Mouse (Mus musculus): ENCODE measurements around the gene Gpr179.
"Not testable (repeated sequence)": the region's sequence is repeated elsewhere in the genome, so short reads cannot be mapped to it uniquely, and the experiment has no call there.

The Gpr179 gene

DNA sequence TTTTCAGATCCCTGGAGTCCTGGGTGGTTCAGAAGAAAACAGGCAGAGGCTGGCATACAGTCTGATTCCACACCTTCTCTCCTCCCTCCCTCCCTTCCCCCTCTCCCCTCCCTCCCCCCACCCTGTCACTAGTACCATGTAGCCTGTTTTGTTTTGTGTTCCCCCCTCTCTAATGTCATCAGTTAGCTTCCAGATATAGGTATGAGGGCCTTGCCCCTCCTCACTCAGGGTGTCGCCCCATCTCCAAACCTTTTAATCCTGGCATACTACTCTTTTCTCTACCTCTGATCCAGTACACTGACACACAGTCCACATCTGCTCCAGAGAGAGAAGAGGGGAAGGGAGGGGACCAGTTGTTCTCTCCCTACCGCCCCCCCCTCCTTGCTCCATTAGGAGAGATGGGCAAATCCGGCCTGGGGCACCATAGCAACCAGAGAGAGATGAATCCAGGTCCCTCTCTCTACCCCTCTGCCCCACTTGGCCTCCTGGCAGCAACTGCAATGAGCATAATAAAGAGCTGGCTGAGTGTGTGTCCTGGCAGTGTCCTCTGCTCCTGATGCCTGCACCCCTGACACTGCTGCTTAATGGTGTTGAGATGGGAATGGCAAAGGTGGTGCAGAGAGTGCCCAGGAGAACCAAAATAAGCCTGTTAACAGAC lies at the start of gene Gpr179:
Gene Gpr179 (minus strand): TSS at position 51 of the 658 bp plus-strand sequence.
- in situ Hi-C loops (cut with MseI, MboI), result no loop called here

DNA sequence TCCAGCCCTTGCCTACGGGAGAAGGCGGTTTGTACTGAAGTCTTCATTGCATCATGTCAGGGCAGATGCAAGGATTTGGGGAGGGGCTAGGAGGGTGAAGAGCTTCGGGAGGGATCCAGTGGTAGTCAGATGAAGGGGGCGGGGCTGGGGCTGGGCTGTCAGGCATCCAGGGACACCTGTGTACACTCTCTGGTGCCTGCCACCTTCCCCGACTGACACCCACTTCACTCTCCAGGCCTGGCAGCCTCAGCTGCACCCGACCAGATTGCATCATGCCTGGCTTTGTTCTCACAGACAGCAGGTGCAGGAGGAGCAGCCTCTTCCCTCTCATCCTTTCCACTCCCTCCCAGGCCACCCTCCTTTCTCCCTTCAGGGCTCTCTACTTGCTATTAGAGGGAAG lies 49.2 kb upstream of the Gpr179 start:
- in situ Hi-C loops (cut with MseI, MboI), result no loop called here

DNA sequence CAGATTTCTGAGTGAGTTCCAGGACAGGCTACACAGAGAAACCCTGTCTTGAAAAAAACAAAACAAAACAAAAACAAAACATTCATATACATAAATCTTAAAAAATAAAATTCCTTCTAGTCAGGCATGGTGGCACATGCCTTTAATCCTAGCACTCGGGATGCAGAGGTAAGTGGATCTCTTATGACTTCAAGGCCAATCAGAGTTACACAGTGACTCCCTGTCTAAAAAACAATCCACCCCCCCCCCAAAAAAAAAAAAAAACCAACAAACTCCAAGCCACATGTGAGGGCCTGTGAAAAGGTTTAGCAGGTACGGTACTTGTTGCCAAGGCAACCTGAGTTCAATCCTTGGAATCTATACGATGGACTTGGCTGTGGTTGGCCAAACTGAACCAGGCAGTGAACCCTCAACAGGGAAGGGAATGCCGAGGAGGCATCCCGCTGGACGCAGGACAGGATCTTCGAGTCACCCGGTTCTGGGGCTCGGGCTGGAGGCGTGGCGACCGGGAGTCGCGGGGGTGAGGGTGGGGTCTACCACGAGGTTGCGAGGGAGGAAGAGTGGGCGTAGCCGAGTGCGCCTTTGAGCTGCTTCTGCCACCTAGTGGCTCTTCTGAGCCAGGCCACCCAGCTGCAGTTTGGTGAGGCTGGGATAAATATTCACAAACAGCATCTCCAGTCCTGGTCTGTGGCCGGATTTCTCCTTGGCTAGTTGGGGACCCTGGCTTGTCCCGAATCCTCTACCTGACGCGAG lies 48.3 kb upstream of the Gpr179 start:
- in situ Hi-C loops (cut with MseI, MboI), result no loop called here

DNA sequence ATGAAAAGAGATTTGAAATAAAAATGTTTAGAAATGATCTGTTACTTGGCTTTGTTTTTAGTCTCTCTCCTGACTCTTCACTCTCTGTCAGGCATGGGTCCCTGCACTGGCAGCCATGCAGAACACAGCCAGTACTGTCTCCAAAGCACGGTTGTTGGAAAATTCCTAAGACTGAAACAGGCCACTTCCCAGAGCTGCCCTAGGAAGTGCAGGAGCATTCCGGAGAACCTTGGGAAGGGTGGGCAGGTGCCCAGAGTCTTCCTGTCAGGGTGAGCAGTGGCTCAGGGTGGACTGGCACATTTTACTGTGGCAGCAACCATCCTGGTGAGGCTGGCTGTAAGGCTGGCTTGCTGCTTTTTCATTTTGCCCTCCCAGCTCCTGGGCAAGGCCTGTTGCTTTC lies 46.6 kb upstream of the Gpr179 start:
- in situ Hi-C loops (cut with MseI, MboI), result no loop called here

DNA sequence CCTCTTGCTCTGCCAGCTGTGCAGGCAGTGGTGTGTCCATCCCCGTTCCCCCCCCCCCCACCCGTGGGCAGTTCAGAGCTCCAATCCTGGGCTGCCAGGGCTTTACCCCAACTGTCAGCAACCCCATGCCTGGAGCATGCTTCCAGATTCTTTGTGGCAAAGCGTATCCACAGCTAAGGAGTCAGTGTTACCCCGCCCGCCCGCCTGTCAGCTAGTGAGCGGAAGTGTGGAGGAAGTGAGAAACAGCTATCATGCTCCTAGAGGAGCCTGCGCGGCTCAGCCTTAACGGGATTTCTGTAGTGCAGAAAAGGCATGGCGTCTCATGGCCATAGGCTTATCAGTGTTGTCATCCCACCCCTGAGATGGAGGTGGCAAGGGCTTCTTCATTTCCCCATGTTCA lies 42.3 kb upstream of the Gpr179 start:
- in situ Hi-C loops (cut with MseI, MboI), result no loop called here

DNA sequence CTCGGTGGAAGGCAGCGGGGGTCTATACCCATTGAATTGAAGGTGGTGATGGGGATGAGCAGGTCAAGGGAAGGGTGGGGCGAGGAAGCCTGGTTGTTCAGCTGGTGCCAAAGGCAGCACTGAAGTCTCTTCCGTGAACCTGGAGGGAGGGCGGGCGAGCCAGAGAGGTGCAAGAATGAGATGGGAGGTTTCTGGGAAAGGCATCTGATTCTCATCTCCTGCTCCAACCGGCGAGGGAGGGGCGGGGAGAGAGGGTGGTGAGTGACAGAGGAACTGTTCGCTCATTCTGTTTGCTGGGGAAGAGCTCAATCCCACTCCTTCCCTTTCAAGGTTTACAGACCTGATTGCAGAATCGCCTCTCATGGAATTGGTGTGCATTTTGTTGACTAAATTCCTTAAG lies 41.8 kb upstream of the Gpr179 start:
- in situ Hi-C loops (cut with MseI, MboI), result no loop called here

DNA sequence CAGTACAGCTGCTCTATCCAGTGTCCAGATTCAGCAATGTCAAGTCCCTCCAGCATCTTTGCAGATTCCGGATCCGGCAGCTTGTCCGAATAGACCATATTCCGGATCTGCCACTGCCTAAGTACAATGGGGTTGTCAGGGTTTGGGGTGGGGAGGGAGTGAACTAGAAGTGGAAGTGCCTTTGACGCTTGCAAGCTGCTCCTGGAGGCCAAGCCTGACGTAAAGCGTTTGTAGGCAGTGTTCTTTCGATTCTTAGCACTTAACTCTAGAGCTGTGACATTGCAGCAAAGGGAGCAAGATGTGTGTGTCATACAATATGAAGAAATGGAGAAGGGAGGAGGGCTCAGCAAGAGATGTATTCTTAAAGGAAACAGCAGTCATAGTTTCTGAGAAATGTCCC lies 37.2 kb upstream of the Gpr179 start:
- in situ Hi-C loops (cut with MseI, MboI), result no loop called here

DNA sequence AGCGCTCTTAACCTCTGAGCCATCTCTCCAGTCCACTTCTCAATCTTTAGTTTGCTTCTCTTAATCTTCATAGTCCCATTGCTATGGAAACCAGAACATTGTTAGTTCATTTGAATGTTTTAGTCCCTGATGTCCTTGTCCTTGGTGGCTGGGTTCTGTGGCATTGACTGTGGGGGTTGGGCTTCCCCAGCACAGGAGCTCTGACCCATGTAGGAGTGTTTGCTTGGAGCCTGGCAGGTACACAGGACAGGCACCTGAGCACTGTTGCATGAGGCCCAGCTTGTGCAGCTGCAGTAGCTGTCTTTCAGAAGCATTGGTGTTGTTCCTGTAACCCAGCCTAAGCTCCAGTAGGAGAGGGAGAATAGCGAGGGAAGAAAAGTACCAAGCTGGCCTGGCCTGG lies 35.9 kb upstream of the Gpr179 start:
- in situ Hi-C loops (cut with MseI, MboI), result no loop called here

DNA sequence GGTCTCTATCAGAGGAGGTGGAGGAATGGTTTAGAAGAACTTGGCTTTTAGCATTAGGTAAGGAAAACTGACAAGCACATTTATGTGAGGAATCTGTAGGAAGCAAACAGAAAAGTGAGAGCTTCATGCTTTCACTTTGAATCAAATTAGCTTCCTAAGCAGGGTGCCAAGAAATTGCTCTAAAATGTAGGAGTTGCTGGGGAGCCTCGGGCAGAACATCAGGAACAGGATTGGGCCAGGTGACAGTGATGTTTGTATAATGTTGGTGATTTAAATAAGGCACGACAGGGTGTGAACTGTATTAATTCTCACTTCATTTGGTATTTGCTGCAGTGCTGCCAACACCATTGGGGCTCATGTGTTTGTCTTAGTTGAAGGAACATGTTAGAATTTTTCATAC lies 31.9 kb upstream of the Gpr179 start:
- in situ Hi-C loops (cut with MseI, MboI), result no loop called here

DNA sequence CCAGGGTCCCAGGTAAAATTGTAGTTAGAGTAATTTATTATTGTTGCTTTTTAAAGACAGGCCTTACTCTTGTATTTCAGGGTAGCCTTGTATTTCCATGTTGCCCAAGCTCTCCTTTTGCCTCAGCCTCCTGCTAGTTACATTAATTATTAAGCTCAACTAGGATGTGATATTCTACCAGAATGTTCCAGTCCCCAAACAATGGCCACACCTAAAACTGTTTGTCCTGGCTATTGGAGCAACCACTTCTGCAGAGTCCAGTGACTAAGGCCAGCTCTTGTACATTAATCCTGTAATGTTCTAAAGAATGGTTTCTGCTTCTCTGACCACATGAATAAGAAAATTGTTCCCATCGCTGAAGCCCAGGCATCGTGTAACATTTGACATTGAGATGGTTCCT lies 31.1 kb upstream of the Gpr179 start:
- in situ Hi-C loops (cut with MseI, MboI), result no loop called here

DNA sequence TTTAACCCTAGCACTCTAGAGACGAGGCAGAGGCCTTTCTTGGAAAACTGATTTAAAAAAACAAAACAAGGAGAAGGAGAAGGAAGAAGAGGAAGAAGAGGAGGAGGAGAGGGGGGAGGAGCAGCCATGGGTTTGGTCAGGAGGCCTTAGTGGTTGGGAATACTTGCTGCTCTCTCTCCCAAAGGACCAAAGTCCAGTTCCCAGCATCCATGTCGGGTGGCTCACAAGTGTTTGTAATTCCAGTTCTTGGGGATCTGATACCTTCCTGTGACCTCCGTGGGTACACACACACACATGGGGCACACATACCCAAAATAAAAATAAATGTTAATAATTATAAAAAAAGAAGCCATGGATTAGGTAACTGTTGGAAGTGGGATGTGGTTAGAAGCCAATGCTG lies 28.2 kb upstream of the Gpr179 start:
- in situ Hi-C loops (cut with MseI, MboI), result no loop called here

DNA sequence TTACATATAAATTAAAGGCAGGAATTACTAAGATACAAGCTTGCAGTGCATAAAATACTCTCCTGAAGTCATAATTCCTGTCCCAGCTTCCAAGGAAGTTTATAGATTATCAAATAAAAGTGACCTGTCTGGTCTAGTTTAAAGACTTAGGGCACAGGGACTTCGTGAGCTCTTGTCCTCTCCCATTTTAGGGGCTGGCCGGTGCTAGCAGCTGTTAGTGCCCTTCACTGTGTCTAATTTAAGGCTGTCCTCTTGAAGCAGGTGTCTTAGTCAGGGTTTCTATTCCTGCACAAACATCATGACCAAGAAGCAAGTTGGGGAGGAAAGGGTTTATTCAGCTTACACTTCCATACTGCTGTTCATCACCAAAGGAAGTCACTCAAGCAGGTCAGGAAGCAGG lies 21.5 kb upstream of the Gpr179 start:
- in situ Hi-C loops (cut with MseI, MboI), result no loop called here

DNA sequence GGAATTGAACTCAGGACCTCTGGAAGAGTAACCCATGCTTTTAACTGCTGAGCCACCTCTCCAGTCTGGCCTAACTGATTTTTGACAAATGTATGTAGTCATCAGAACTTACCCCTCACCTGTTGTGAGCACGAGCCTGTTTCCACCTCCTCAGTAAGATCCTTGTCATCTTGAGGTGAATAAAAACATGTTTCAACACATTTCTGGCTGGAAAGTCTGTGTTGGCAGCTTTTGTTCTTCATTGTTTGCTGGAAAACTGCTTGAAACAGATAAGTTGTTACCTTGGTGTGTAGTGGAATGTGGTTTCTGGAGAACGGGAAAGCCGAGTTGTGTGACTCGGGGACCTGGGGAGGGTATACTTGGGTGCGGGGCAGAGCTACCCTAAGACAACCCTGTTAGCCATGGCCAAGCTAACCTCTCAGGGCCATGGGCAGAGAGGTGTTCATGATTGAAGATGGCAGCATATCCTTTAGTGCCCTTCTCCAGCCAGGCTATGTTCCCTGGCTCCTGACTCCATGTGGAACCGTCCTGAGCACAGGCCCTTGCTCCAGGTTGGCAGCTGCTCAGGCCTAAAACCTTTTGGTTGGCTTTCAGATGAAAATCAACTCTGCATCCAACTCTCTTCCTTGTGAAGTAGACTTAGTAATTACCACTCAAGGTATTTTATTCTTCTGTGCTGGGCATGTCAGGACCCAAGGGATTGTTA lies 20.4 kb upstream of the Gpr179 start:
- in situ Hi-C loops (cut with MseI, MboI), result no loop called here

DNA sequence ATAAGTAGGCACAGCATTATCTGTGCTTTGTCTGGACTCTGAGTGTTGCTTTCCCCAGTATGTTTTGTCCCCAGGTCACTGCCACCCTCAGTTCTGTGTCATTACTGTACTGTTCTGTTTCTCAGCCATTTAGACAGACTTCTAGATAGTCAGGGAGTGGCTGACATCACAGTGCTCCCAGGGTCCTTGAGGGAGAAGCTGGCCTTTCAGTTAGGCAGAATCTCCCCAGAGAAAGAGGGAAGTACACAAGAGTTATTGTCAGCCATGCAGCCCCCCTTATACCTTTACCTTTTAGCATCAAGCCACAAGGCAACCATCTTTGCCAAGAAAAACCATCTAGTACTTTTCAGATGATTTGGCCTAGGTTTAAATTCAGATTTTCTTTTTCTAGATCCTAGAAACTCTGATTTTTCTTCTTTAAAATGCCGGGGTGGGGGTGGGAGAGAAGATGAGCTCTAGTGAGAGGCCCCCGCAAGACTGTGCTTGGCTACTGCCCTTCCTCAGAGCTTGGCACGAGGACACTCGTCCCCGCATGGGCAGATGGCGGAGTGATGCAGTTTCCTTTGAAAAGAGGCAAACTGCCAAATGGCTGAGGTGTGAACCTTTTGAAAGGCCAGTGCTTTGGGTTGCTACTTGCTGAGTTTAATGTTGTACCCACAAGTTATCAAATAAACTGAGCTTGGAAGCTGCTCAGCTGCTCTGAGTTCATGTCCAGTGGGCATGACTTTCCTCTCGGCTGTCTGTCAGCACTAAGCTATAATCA lies 18.6 kb upstream of the Gpr179 start:
- in situ Hi-C loops (cut with MseI, MboI), result no loop called here

DNA sequence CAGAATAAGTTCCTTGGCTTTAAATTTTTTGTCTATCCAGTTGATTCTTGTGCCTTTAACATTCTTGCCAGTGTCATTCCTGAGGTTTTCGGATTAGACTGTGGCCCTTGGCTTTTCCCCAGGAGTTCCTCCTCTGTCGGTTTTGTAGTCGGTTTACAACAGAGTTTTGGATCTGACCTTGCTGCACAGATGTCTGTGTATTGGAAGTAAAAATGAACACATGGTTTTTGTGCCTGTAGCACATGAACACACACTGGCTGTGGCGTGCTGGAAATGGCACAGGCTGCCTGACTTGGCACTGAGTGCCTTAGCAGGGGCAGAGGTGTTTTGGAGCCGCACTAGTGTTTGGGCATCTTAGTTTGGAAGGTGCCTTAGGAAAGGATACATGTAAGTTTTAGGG lies 16.6 kb upstream of the Gpr179 start:
- in situ Hi-C loops (cut with MseI, MboI), result no loop called here

DNA sequence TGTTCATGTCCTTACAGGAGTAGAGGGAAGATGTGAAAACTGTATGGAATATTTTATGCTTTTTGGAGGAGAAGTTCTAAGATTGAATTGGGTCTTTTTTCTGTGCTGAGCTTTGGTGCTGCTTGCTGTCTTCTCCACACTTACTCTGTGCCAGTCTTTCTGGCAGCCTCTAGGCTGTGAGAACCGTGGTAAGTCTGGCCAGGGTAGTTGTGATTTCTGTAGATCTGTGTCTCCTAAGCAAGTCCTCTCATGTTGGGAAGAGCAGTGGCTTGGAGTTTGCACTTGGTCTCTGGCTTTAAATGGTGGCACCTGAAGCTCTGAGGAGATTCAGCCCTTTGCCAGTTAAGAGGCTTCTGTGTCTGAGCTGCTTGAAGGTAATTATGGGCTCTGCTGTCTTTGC lies 13.7 kb upstream of the Gpr179 start:
- in situ Hi-C loops (cut with MseI, MboI), result no loop called here

DNA sequence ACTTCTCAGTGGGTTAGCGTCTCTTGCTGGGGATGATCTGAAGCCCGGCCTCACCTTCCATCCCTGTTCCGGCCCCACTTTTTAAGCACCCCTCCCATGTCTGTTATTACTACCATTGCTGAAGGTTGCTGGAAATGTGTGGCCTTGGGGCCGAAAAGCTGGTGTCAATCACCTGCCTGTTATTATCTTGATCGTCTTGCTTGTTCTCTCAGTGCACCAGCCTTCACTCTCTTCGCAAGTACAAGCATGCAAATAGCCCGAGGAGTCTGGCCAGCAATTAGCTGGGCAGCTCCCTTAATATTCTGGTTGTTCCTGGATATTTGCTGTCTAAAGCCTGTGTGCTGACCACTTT lies 11.7 kb upstream of the Gpr179 start:
- in situ Hi-C loops (cut with MseI, MboI), result no loop called here

DNA sequence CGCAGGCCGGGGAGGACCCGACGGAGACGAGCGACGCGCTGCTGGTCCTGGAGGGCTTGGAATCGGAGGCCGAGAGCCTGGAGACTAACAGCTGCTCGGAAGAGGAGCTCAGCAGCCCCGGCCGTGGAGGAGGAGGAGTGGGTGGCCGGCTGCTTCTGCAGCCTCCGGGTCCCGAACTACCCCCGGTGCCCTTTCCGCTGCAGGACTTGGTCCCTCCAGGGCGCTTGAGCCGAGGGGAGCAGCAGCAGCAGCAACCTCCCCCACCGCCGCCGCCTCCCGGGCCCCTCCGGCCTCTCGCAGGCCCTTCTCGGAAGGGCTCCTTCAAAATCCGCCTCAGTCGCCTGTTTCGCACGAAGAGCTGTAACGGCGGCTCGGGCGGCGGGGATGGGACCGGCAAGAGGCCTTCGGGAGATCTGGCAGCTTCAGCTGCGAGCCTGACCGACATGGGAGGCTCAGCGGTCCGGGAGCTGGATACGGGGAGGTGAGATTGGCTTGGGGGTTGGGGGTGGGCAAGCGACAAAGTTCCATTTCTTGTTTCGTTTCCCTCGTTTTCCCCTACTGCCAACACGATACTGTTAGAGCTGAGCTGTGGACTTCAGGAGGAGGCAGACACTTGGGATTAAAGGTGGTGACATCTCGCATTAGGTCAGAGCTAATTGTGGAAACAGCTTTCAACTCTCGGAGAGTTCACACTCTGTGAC lies 11.2 kb upstream of the Gpr179 start:
- in situ Hi-C loops (cut with MseI, MboI), result no loop called here

DNA sequence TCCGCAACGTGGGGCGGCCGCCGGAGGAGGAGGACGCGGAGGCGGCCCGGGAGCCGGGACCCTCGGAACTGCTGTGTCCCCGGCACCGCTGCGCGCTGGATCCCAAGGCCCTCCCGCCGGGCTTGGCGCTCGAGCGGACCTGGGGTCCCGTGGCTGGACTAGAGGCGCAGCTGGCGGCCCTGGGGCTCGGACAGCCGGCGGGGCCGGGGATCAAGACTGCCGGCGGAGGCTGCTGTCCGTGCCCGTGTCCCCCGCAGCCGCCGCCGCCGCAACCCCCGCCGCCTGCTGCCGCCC lies 10.7 kb upstream of the Gpr179 start:
- in situ Hi-C loops (cut with MseI, MboI), result no loop called here

DNA sequence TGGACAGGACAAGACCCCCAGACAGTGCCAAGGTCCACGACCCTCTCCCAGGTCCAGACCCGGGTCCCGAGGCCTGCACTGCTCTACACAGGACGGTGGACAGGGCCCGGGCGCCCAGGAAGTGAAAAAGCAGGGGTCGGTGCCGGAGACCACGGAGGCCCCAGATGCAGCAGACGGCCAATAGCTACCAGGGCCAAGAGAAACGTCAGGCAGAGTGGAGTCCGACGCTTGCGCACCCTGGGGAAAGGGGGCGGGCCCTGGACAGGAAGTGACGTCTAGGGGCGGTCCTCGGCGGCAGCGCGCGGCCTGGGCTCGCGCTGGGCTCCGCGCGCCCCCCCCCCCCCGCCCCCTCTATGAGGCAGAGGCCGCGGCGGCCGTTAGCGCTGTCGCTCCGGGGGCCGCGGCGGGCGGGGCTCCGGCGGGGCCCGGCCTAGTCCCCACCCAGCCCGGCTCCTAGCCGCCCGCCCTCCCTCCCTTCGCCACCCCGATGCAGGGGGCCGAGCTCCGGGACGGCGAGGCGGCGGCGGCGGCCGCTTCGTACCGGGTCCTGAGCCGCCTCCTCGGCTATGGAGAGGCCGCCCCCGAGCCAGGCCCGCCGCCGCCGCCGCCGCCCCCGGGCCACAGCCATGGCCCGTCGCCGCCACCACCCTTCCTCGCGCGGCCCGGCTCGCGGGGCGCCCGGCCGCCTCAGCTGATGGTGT lies 10.2 kb upstream of the Gpr179 start, which contains the start of gene Socs7:
Gene Socs7 (plus strand): TSS at position 604 of the 701 bp plus-strand sequence.
- in situ Hi-C loops (cut with MseI, MboI), result no loop called here

DNA sequence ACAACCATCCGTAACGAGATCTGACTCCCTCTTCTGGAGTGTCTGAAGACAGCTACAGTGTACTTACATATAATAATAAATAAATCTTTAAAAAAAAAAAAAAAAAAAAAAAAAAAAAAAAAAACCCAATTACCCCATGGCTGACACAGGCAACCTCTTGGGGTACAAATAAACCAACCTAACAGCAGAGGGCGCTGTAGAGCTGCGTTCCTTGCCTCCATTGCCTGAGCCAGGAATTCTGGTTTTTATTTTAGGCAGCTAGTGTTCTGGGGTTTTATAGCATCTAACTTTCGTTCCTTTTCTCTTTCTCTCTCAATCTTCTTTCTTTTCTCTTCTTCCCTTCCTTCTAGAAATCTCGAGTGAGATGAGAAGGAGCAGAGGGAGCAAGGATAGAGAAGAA lies 5.8 kb upstream of the Gpr179 start:
- in situ Hi-C loops (cut with MseI, MboI), result not testable (repeated sequence)
